Mouse (Mus musculus): Measurements from ENCODE around the gene Bbs9.

Gene Bbs9

GRCm38 (mm10) chr9:22758487-22758886 lies 283.0 kb downstream of the Bbs9 start:
- in situ Hi-C loops (cut with MboI; ENCODE audit: low pct_unique_long_range_greater_than_20kb in 1 of 2, low sequenced_read_pairs in 2 of 2, unreplicated experiment in 1 of 2): no loop called here

GRCm38 (mm10) chr9:22759241-22759640 lies 283.7 kb downstream of the Bbs9 start:
- in situ Hi-C loops (cut with MboI; ENCODE audit: low pct_unique_long_range_greater_than_20kb in 1 of 2, low sequenced_read_pairs in 2 of 2, unreplicated experiment in 1 of 2): no loop called here

GRCm38 (mm10) chr9:22760376-22760775 lies 284.9 kb downstream of the Bbs9 start:
- in situ Hi-C loops (cut with MboI; ENCODE audit: low pct_unique_long_range_greater_than_20kb in 1 of 2, low sequenced_read_pairs in 2 of 2, unreplicated experiment in 1 of 2): no loop called here

- in situ Hi-C loops (cut with MboI; ENCODE audit: low pct_unique_long_range_greater_than_20kb in 1 of 2, low sequenced_read_pairs in 2 of 2, unreplicated experiment in 1 of 2): no loop called here
Measured at GRCm38 (mm10) chr9:22761487-22761886, 286.0 kb downstream of the Bbs9 start.

GRCm38 (mm10) chr9:22765618-22766220 lies 290.2 kb downstream of the Bbs9 start:
- in situ Hi-C loops (cut with MboI; ENCODE audit: low pct_unique_long_range_greater_than_20kb in 1 of 2, low sequenced_read_pairs in 2 of 2, unreplicated experiment in 1 of 2): no loop called here

- in situ Hi-C loops (cut with MboI; ENCODE audit: low pct_unique_long_range_greater_than_20kb in 1 of 2, low sequenced_read_pairs in 2 of 2, unreplicated experiment in 1 of 2): no loop called here
Measured at GRCm38 (mm10) chr9:22767154-22767553, 291.6 kb downstream of the Bbs9 start.

- in situ Hi-C loops (cut with MboI; ENCODE audit: low pct_unique_long_range_greater_than_20kb in 1 of 2, low sequenced_read_pairs in 2 of 2, unreplicated experiment in 1 of 2): no loop called here
Measured at GRCm38 (mm10) chr9:22767860-22768259, 292.3 kb downstream of the Bbs9 start.

- in situ Hi-C loops (cut with MboI; ENCODE audit: low pct_unique_long_range_greater_than_20kb in 1 of 2, low sequenced_read_pairs in 2 of 2, unreplicated experiment in 1 of 2): no loop called here
Measured at GRCm38 (mm10) chr9:22771785-22772184, 296.3 kb downstream of the Bbs9 start.

GRCm38 (mm10) chr9:22776246-22776961 lies 300.9 kb downstream of the Bbs9 start:
- in situ Hi-C loops (cut with MboI; ENCODE audit: low pct_unique_long_range_greater_than_20kb in 1 of 2, low sequenced_read_pairs in 2 of 2, unreplicated experiment in 1 of 2): no loop called here

- in situ Hi-C loops (cut with MboI; ENCODE audit: low pct_unique_long_range_greater_than_20kb in 1 of 2, low sequenced_read_pairs in 2 of 2, unreplicated experiment in 1 of 2): no loop called here
Measured at GRCm38 (mm10) chr9:22777425-22777824, 301.9 kb downstream of the Bbs9 start.

GRCm38 (mm10) chr9:22779631-22780030 lies 304.1 kb downstream of the Bbs9 start:
- in situ Hi-C loops (cut with MboI; ENCODE audit: low pct_unique_long_range_greater_than_20kb in 1 of 2, low sequenced_read_pairs in 2 of 2, unreplicated experiment in 1 of 2): no loop called here

GRCm38 (mm10) chr9:22786006-22786405 lies 310.5 kb downstream of the Bbs9 start:
- in situ Hi-C loops (cut with MboI; ENCODE audit: low pct_unique_long_range_greater_than_20kb in 1 of 2, low sequenced_read_pairs in 2 of 2, unreplicated experiment in 1 of 2): no loop called here

GRCm38 (mm10) chr9:22788423-22788822 lies 312.9 kb downstream of the Bbs9 start:
- in situ Hi-C loops (cut with MboI; ENCODE audit: low pct_unique_long_range_greater_than_20kb in 1 of 2, low sequenced_read_pairs in 2 of 2, unreplicated experiment in 1 of 2): no loop called here

- in situ Hi-C loops (cut with MboI; ENCODE audit: low pct_unique_long_range_greater_than_20kb in 1 of 2, low sequenced_read_pairs in 2 of 2, unreplicated experiment in 1 of 2): no loop called here
Measured at GRCm38 (mm10) chr9:22788850-22789249, 313.3 kb downstream of the Bbs9 start.

- in situ Hi-C loops (cut with MboI; ENCODE audit: low pct_unique_long_range_greater_than_20kb in 1 of 2, low sequenced_read_pairs in 2 of 2, unreplicated experiment in 1 of 2): no loop called here
Measured at GRCm38 (mm10) chr9:22789380-22790168, 314.1 kb downstream of the Bbs9 start.

- in situ Hi-C loops (cut with MboI; ENCODE audit: low pct_unique_long_range_greater_than_20kb in 1 of 2, low sequenced_read_pairs in 2 of 2, unreplicated experiment in 1 of 2): no loop called here
Measured at GRCm38 (mm10) chr9:22791208-22791607, 315.7 kb downstream of the Bbs9 start.

GRCm38 (mm10) chr9:22791750-22792149 lies 316.2 kb downstream of the Bbs9 start:
- in situ Hi-C loops (cut with MboI; ENCODE audit: low pct_unique_long_range_greater_than_20kb in 1 of 2, low sequenced_read_pairs in 2 of 2, unreplicated experiment in 1 of 2): no loop called here

GRCm38 (mm10) chr9:22793698-22794097 lies 318.2 kb downstream of the Bbs9 start:
- in situ Hi-C loops (cut with MboI; ENCODE audit: low pct_unique_long_range_greater_than_20kb in 1 of 2, low sequenced_read_pairs in 2 of 2, unreplicated experiment in 1 of 2): no loop called here

GRCm38 (mm10) chr9:22800675-22801074 lies 325.2 kb downstream of the Bbs9 start:
- in situ Hi-C loops (cut with MboI; ENCODE audit: low pct_unique_long_range_greater_than_20kb in 1 of 2, low sequenced_read_pairs in 2 of 2, unreplicated experiment in 1 of 2): no loop called here
